Mouse (Mus musculus) fat pad, adult 2 months (tissue): Measurements from ENCODE around the gene Pxylp1.
"Not testable (repeated sequence)": the region's sequence is repeated elsewhere in the genome, so short reads cannot be mapped to it uniquely, and the experiment has no call there.

Experiments
- DNase-seq: peaks from one replicate; pipeline ENCODE4 v3.0.0-alpha.2; 2011; ENCODE audit warnings: low read depth, low spot score; ENCODE audit errors: extremely low read depth

The Pxylp1 gene

GRCm38 (mm10) chr9:96892546-96892945 lies at the start of gene Pxylp1:
Gene Pxylp1, minus strand, starts transcription at chr9:96892669.
- no peak for DNase-seq

GRCm38 (mm10) chr9:96938887-96939286 lies 46.4 kb upstream of the Pxylp1 start:
- peak; percentile 70 for DNase-seq

GRCm38 (mm10) chr9:96936427-96936826 lies 44.0 kb upstream of the Pxylp1 start:
- not testable (repeated sequence) for DNase-seq

GRCm38 (mm10) chr9:96935556-96936300 lies 43.3 kb upstream of the Pxylp1 start:
- no peak for DNase-seq

- DNase-seq = no peak
These were observed 42.3 kb upstream of the Pxylp1 start for GRCm38 (mm10) chr9:96934816-96935215.

- no peak for DNase-seq
These were observed 40.3 kb upstream of the Pxylp1 start for GRCm38 (mm10) chr9:96932751-96933150.

- DNase-seq = no peak
These were observed 31.3 kb upstream of the Pxylp1 start for GRCm38 (mm10) chr9:96923577-96924316.

- DNase-seq = no peak
These were observed 30.6 kb upstream of the Pxylp1 start for GRCm38 (mm10) chr9:96923119-96923518.

GRCm38 (mm10) chr9:96916620-96917538 lies 24.4 kb upstream of the Pxylp1 start:
- no peak for DNase-seq

- no peak for DNase-seq
These were observed 23.6 kb upstream of the Pxylp1 start for GRCm38 (mm10) chr9:96916076-96916475.

GRCm38 (mm10) chr9:96914851-96915250 lies 22.4 kb upstream of the Pxylp1 start:
- no peak for DNase-seq

- no peak for DNase-seq
These were observed 21.5 kb upstream of the Pxylp1 start for GRCm38 (mm10) chr9:96914005-96914404.

GRCm38 (mm10) chr9:96909503-96909902 lies 17.0 kb upstream of the Pxylp1 start:
- no peak for DNase-seq

- DNase-seq = no peak
These were observed 16.3 kb upstream of the Pxylp1 start for GRCm38 (mm10) chr9:96908737-96909136.

- DNase-seq = no peak
These were observed 12.2 kb upstream of the Pxylp1 start for GRCm38 (mm10) chr9:96904360-96905355.

- DNase-seq = no peak
These were observed 7.2 kb upstream of the Pxylp1 start for GRCm38 (mm10) chr9:96899717-96900116.

GRCm38 (mm10) chr9:96899004-96899403 lies 6.5 kb upstream of the Pxylp1 start:
- no peak for DNase-seq

GRCm38 (mm10) chr9:96896690-96897089 lies 4.2 kb upstream of the Pxylp1 start:
- DNase-seq = no peak

GRCm38 (mm10) chr9:96893582-96893981 lies 1.1 kb upstream of the Pxylp1 start:
- DNase-seq = no peak
